Mouse (Mus musculus) right cerebral cortex, postnatal 36 days (tissue): ENCODE results near the gene Cfl2.
"Not testable (repeated sequence)": the region's sequence is repeated elsewhere in the genome, so short reads cannot be mapped to it uniquely, and the experiment has no call there.

Source experiments
- DNase-seq, 2 experiments: peaks; one replicate each; pipeline ENCODE4 v3.0.0; 2022; ENCODE audit warnings: low spot score in 2 of 2, mixed read lengths in 1 of 2

The Cfl2 gene

GRCm38 (mm10) chr12:54862606-54863535 is at the start of gene Cfl2:
TSS of gene Cfl2 (minus strand) at chr12:54862877.
- peak; percentile 79 to 84 for DNase-seq

- DNase-seq = no peak
These were observed 47.7 kb upstream of the Cfl2 start for GRCm38 (mm10) chr12:54910387-54910786.

- DNase-seq = not testable (repeated sequence)
These were observed 29.9 kb upstream of the Cfl2 start for GRCm38 (mm10) chr12:54892559-54892958.

- no peak for DNase-seq
These were observed 27.7 kb upstream of the Cfl2 start for GRCm38 (mm10) chr12:54890426-54890825.

- no peak for DNase-seq
These were observed 25.0 kb upstream of the Cfl2 start for GRCm38 (mm10) chr12:54887580-54888127.

- no peak for DNase-seq
These were observed 17.0 kb upstream of the Cfl2 start for GRCm38 (mm10) chr12:54879630-54880029.

GRCm38 (mm10) chr12:54879211-54879610 is 16.5 kb upstream of the Cfl2 start:
- no peak for DNase-seq

GRCm38 (mm10) chr12:54877875-54878274 is 15.2 kb upstream of the Cfl2 start:
- no peak for DNase-seq

GRCm38 (mm10) chr12:54876879-54877278 is 14.2 kb upstream of the Cfl2 start:
- no peak for DNase-seq

GRCm38 (mm10) chr12:54874711-54875110 is 12.0 kb upstream of the Cfl2 start:
- DNase-seq = no peak

- DNase-seq = peak in 1 of 2 experiments; percentile 21
These were observed 579 bp downstream of the Cfl2 start for GRCm38 (mm10) chr12:54861991-54862605.

- DNase-seq = peak in 1 of 2 experiments; percentile 29
These were observed 3.1 kb downstream of the Cfl2 start for GRCm38 (mm10) chr12:54859531-54859930.

GRCm38 (mm10) chr12:54850551-54850950 is 12.1 kb downstream of the Cfl2 start:
- DNase-seq = no peak

- no peak for DNase-seq
These were observed 18.3 kb downstream of the Cfl2 start for GRCm38 (mm10) chr12:54844415-54844814.

- DNase-seq = no peak
These were observed 21.1 kb downstream of the Cfl2 start for GRCm38 (mm10) chr12:54841576-54841975.

- DNase-seq = no peak
These were observed 22.9 kb downstream of the Cfl2 start for GRCm38 (mm10) chr12:54839815-54840214.

GRCm38 (mm10) chr12:54838931-54839330 is 23.7 kb downstream of the Cfl2 start:
- DNase-seq = no peak

- no peak for DNase-seq
These were observed 26.8 kb downstream of the Cfl2 start for GRCm38 (mm10) chr12:54835608-54836570.

GRCm38 (mm10) chr12:54834925-54835447 is 27.7 kb downstream of the Cfl2 start:
- peak; percentile 47 to 56 for DNase-seq

- DNase-seq = no peak
These were observed 28.7 kb downstream of the Cfl2 start for GRCm38 (mm10) chr12:54833856-54834399.

GRCm38 (mm10) chr12:54831927-54832326 is 30.8 kb downstream of the Cfl2 start:
- not testable (repeated sequence) for DNase-seq
